Comparison of ENCODE assay signal across 8 mouse cellular contexts in the genomic region with DNA sequence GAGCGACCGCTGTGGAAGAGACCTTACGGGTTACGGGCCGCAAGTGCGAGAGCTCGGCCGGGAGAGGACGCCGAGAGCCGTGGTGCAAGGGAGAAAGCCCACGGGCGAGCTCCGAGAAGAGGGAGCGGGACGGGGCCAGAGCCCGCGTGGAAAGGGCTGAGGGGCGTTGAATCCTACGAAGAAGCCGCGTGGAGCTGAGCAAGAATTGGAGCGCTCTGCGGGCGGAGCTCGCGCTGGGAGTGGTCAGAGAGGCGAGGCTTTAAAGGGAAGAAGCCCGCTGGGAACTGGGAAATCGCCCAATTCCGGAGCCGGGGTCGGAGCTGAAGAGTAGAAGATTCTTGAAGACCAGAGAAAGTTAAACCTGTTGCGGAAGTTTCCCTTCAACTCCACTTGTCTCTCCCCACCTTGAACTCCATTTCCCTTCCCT. TPM values are rescaled to one million over a fixed set of nuclear protein-coding genes. Genes with fewer than 3 reads are reported as not detected.
DNase-seq lines count a peak whose midpoint lies in the region; ATAC-seq lines count a peak whose summit lies in the region.

No protein-coding gene starts in this region.

- no peaks in the 10 kb centered on the region for H3K36me3 ChIP-seq in intestine, embryonic 14.5 days (ENCODE audit: control insufficient read depth, insufficient read depth, low read length)
- H3K36me3 ChIP-seq in limb, embryonic 15.5 days: no peaks in the 10 kb centered on the region
- H3K36me3 ChIP-seq in midbrain, embryonic 13.5 days: no peaks in the 10 kb centered on the region

- no peaks in the 10 kb centered on the region for H3K9me3 ChIP-seq in intestine, embryonic 14.5 days (ENCODE audit: control insufficient read depth, low read length)
- H3K9me3 ChIP-seq in limb, embryonic 15.5 days: no peaks in the 10 kb centered on the region
- no peaks in the 10 kb centered on the region for H3K9me3 ChIP-seq in midbrain, embryonic 13.5 days

- H3K9ac ChIP-seq in intestine, embryonic 14.5 days (ENCODE audit: low read length): peak overlapping the region; percentile 59
- peak overlapping the region; percentile 41 for H3K9ac ChIP-seq in limb, embryonic 15.5 days
- H3K9ac ChIP-seq in midbrain, embryonic 13.5 days (replicated peaks): peak overlapping the region; percentile 61

- peak overlapping the region; percentile 82 for H3K4me3 ChIP-seq in intestine, embryonic 14.5 days (ENCODE audit: low read depth, low read length)
- H3K4me3 ChIP-seq in limb, embryonic 15.5 days: peak overlapping the region; percentile 87
- H3K4me3 ChIP-seq in midbrain, embryonic 13.5 days (replicated peaks): peak overlapping the region; percentile 86

- peak overlapping the region; percentile 89 for H3K4me2 ChIP-seq in intestine, embryonic 14.5 days (ENCODE audit: low read length)
- peak overlapping the region; percentile 96 for H3K4me2 ChIP-seq in limb, embryonic 15.5 days
- peak overlapping the region; percentile 94 for H3K4me2 ChIP-seq in midbrain, embryonic 13.5 days (replicated peaks)

- no peaks in the 10 kb centered on the region for H3K27me3 ChIP-seq in intestine, embryonic 14.5 days (replicated peaks; ENCODE audit: control insufficient read depth, insufficient read depth, low read length)
- no peaks in the 10 kb centered on the region for H3K27me3 ChIP-seq in limb, embryonic 15.5 days
- H3K27me3 ChIP-seq in midbrain, embryonic 13.5 days: no peaks in the 10 kb centered on the region

- peaks cover 38% of the 10 kb centered on the region for H3K4me1 ChIP-seq in intestine, embryonic 14.5 days (replicated peaks; ENCODE audit: control insufficient read depth, insufficient read depth, low read length)
- peaks cover 31% of the 10 kb centered on the region for H3K4me1 ChIP-seq in limb, embryonic 15.5 days
- H3K4me1 ChIP-seq in midbrain, embryonic 13.5 days (replicated peaks): peaks cover 44% of the 10 kb centered on the region

- DNase-seq in ovary, adult 18-20 months (ENCODE audit: low spot score): peak; percentile 70
- no peak for DNase-seq in ovary, postnatal 10 days (ENCODE audit: low spot score)
- peak; percentile 29 to 62 for DNase-seq in cerebellum, postnatal 4 days (ENCODE audit: low spot score in 2 of 2)
- DNase-seq in gastrocnemius, postnatal 25 days: peak; percentile 60
- no peak for DNase-seq in intestine, embryonic 14.5 days (ENCODE audit: low spot score)
- DNase-seq in urinary bladder, postnatal 14 days (ENCODE audit: low spot score): peak; percentile 77

- ATAC-seq in intestine, embryonic 14.5 days (replicated peaks; ENCODE audit: low FRiP score, low TSS enrichment, low read depth): no peak
- no peak for ATAC-seq in limb, embryonic 15.5 days (ENCODE audit: insufficient number of reproducible peaks, low FRiP score, low TSS enrichment, low read depth)
- ATAC-seq in midbrain, embryonic 13.5 days: no peak

- under 1% methylated on average over 34 of the region's 34 CpGs for WGBS in intestine, embryonic 14.5 days
- under 1% methylated on average over 32 of the region's 34 CpGs for WGBS in limb, embryonic 15.5 days
- WGBS in midbrain, embryonic 13.5 days: under 1% methylated on average over 34 of the region's 34 CpGs

- H3K27ac ChIP-seq in intestine, embryonic 14.5 days (ENCODE audit: low read depth): peak overlapping the region; percentile 84
- peak overlapping the region; percentile 92 for H3K27ac ChIP-seq in limb, embryonic 15.5 days
- peak overlapping the region; percentile 66 for H3K27ac ChIP-seq in midbrain, embryonic 13.5 days

RNA-seq across cellular contexts. Expression of a gene that starts 0.4 kb away (rescaled TPM):
- total RNA-seq in gastrocnemius, postnatal 25 days (2021): under 1 TPM; 0.27 to 0.33 TPM
- 2.8 and 3.0 TPM in 2 replicates for polyA plus RNA-seq in intestine, embryonic 14.5 days (2014; fragmentation: Nextera tagmentation; extraction: Ambion mirVana)
- polyA plus RNA-seq in limb, embryonic 15.5 days (2015; fragmentation: Nextera tagmentation; extraction: Ambion mirVana): 2.4 TPM in 2 replicates
- polyA plus RNA-seq in midbrain, embryonic 13.5 days (2015; fragmentation: Nextera tagmentation; extraction: Ambion mirVana): 1.8 and 2.1 TPM in 2 replicates

RNA-seq across cellular contexts. Expression of a gene that starts 0.9 kb away (rescaled TPM):
- 10 to 100 TPM; 13.4 to 15.0 TPM for total RNA-seq in gastrocnemius, postnatal 25 days (2021)
- 14.3 and 16.4 TPM in 2 replicates for polyA plus RNA-seq in intestine, embryonic 14.5 days (2014; fragmentation: Nextera tagmentation; extraction: Ambion mirVana)
- polyA plus RNA-seq in limb, embryonic 15.5 days (2015; fragmentation: Nextera tagmentation; extraction: Ambion mirVana): 17.0 and 18.6 TPM in 2 replicates
- polyA plus RNA-seq in midbrain, embryonic 13.5 days (2015; fragmentation: Nextera tagmentation; extraction: Ambion mirVana): 16.6 and 18.8 TPM in 2 replicates

Comparison
In these comparisons a context has a peak if more than half of its experiments do, and no peak if none do; other contexts are left out.
1. DNase-seq: peak in ovary, adult 18-20 months (single experiment), cerebellum, postnatal 4 days (2 of 2), gastrocnemius, postnatal 25 days (single experiment) and urinary bladder, postnatal 14 days (single experiment); none in ovary, postnatal 10 days (single experiment) and intestine, embryonic 14.5 days (single experiment).
2. Peak in every context shown above with its lines, with median percentiles within 50 percentile points of each other: H3K27ac ChIP-seq, H3K4me2 ChIP-seq, H3K4me3 ChIP-seq and H3K9ac ChIP-seq.